Mouse (Mus musculus) gastrocnemius, adult 2 months (tissue): ENCODE measurements around the gene Pip5kl1. TPM values are rescaled to one million over a fixed set of nuclear protein-coding genes. Genes with fewer than 3 reads are reported as not detected.

Experiments used
- DNase-seq: peaks from one replicate; pipeline ENCODE4 v3.0.0; 2022
- H3K27ac ChIP-seq: fragments of 200-600 bp; 2 replicates; pipeline ENCODE4 v1.8.1; 2022; ENCODE audit warnings: mild to moderate bottlenecking
- H3K4me3 ChIP-seq: fragments of 200-600 bp; 2 replicates; pipeline ENCODE4 v1.8.1; 2022; ENCODE audit warnings: mild to moderate bottlenecking, moderate library complexity
- CTCF ChIP-seq: fragments of 200-600 bp; IDR thresholded peaks from 2 replicates; pipeline ENCODE4 v1.8.1; 2022; ENCODE audit warnings: antibody characterized with exemption, mild to moderate bottlenecking, moderate library complexity
- intact Hi-C: fragments of 180-260 bp; cut with DNase I; formaldehyde crosslinking; loops from one replicate; pipeline ENCODE4 v1.15.1; 2025
- total RNA-seq, 2 experiments: library from RNA; stranded (reverse); gene quantifications; 2 replicates each; pipeline ENCODE4 v1.2.3; 2021

Pip5kl1 gene
- total RNA-seq, 2 experiments from 2014 or later: not detected

GRCm38 (mm10) chr2:32537941-32538340 is 36.7 kb upstream of the Pip5kl1 start:
- H3K4me3 ChIP-seq: peak overlapping the region; percentile 74
- no peak for TF ChIP-seq CTCF
- DNase-seq: peak; percentile 46
- H3K27ac ChIP-seq: peak overlapping the region; percentile 93
- intact Hi-C loops: no loop called here

GRCm38 (mm10) chr2:32538461-32538860 is 36.1 kb upstream of the Pip5kl1 start:
- H3K4me3 ChIP-seq: peak overlapping the region; percentile 74
- peak overlapping the region; percentile 93 for H3K27ac ChIP-seq
- intact Hi-C loops: no loop called here
- no peak for DNase-seq
- TF ChIP-seq CTCF: no peak

GRCm38 (mm10) chr2:32539452-32539981 is 35.1 kb upstream of the Pip5kl1 start:
- intact Hi-C loops: no loop called here
- no peak for DNase-seq
- peak overlapping the region; percentile 93 for H3K27ac ChIP-seq
- no peak for TF ChIP-seq CTCF
- H3K4me3 ChIP-seq: peak overlapping the region; percentile 74

GRCm38 (mm10) chr2:32541333-32541908 is 33.2 kb upstream of the Pip5kl1 start:
- Histone ChIP-seq H3K27ac (peak overlapping the region; percentile 20), H3K4me3 (no peak overlapping the region)
- TF ChIP-seq CTCF: no peak
- DNase-seq: no peak
- intact Hi-C loops: no loop called here

GRCm38 (mm10) chr2:32541986-32542573 is 32.5 kb upstream of the Pip5kl1 start:
- TF ChIP-seq CTCF: no peak
- intact Hi-C loops: no loop called here
- Histone ChIP-seq H3K27ac (peak overlapping the region; percentile 10; the same call in 1 of the 2 replicates), H3K4me3 (no peak overlapping the region)
- DNase-seq: no peak

- TF ChIP-seq CTCF: no peak
- DNase-seq: no peak
- intact Hi-C loops: no loop called here
- H3K27ac ChIP-seq: no peak overlapping the region
- H3K4me3 ChIP-seq: no peak overlapping the region
Observed at GRCm38 (mm10) chr2:32543031-32543449, 31.6 kb upstream of the Pip5kl1 start.

GRCm38 (mm10) chr2:32546951-32547350 is 27.6 kb upstream of the Pip5kl1 start:
- intact Hi-C loops: no loop called here
- DNase-seq: no peak
- H3K4me3 ChIP-seq: no peak overlapping the region
- peak overlapping the region; percentile 36; the same call in 1 of the 2 replicates for H3K27ac ChIP-seq
- TF ChIP-seq CTCF: no peak

GRCm38 (mm10) chr2:32547380-32547779 is 27.2 kb upstream of the Pip5kl1 start:
- intact Hi-C loops: no loop called here
- DNase-seq: no peak
- H3K27ac ChIP-seq: peak overlapping the region; percentile 36
- no peak for TF ChIP-seq CTCF
- H3K4me3 ChIP-seq: no peak overlapping the region

- DNase-seq: peak; percentile 80
- TF ChIP-seq CTCF: no peak
- H3K4me3 ChIP-seq: no peak overlapping the region
- intact Hi-C loops: no loop called here
- peak overlapping the region; percentile 36 for H3K27ac ChIP-seq
Observed at GRCm38 (mm10) chr2:32547964-32548739, 26.4 kb upstream of the Pip5kl1 start.

- TF ChIP-seq CTCF: no peak
- Histone ChIP-seq H3K27ac (peak overlapping the region; percentile 69), H3K4me3 (no peak overlapping the region)
- DNase-seq: no peak
- intact Hi-C loops: no loop called here
Observed at GRCm38 (mm10) chr2:32549171-32549570, 25.4 kb upstream of the Pip5kl1 start.

GRCm38 (mm10) chr2:32549764-32550163 is 24.8 kb upstream of the Pip5kl1 start:
- no peak for TF ChIP-seq CTCF
- peak overlapping the region; percentile 69 for H3K27ac ChIP-seq
- no peak overlapping the region; the same call in 1 of the 2 replicates for H3K4me3 ChIP-seq
- intact Hi-C loops: no loop called here
- peak; percentile 91 for DNase-seq

GRCm38 (mm10) chr2:32551236-32551635 is 23.4 kb upstream of the Pip5kl1 start:
- no peak for DNase-seq
- Histone ChIP-seq H3K4me3 (no peak overlapping the region), H3K27ac (0 out of 2 replicates have a peak overlapping the region, but pooled peaks have one; percentile 20)
- no peak for TF ChIP-seq CTCF
- intact Hi-C loops: no loop called here
